Mouse (Mus musculus) hindbrain, embryonic 11.5 days (tissue): ENCODE data around the gene Nkx6-2. TPM values are rescaled to one million over a fixed set of nuclear protein-coding genes. Genes with fewer than 3 reads are reported as not detected.
A peak's percentile ranks its signal among the peaks of the same experiment; 100 is the strongest.

ENCODE experiments used
- ATAC-seq: fragments of 200-750 bp; cut with Nextera tagmentation; 2 replicates; pipeline ENCODE4 v1.8.0; 2017; ENCODE audit warnings: mild to moderate bottlenecking, moderate TSS enrichment, moderate library complexity; ENCODE audit not compliant: low FRiP score
- DNase-seq: peaks from one replicate; pipeline ENCODE4 v3.0.0-alpha.2; 2015; ENCODE audit warnings: low spot score
- H3K27ac ChIP-seq: fragments of 300-500 bp; sonication (generic); 2 replicates; pipeline ENCODE4 v1.5.1; 2014; ENCODE audit warnings: mild to moderate bottlenecking, low read depth, low read length
- H3K27me3 ChIP-seq: fragments of 300-500 bp; sonication (generic); 2 replicates; pipeline ENCODE4 v1.6.1; 2014; ENCODE audit warnings: mild to moderate bottlenecking, low read length, moderate library complexity, mixed read lengths; ENCODE audit not compliant: control insufficient read depth, insufficient read depth
- H3K36me3 ChIP-seq: fragments of 300-500 bp; sonication (generic); 2 replicates; pipeline ENCODE4 v1.6.1; 2014; ENCODE audit warnings: mild to moderate bottlenecking, low read length, moderate library complexity, mixed read lengths; ENCODE audit not compliant: control insufficient read depth, insufficient read depth
- H3K4me1 ChIP-seq: fragments of 300-500 bp; sonication (generic); replicated peaks from 2 replicates; pipeline ENCODE4 v1.6.1; 2014; ENCODE audit warnings: low read length, mixed read lengths; ENCODE audit not compliant: control insufficient read depth, insufficient read depth
- H3K4me2 ChIP-seq: fragments of 300-500 bp; sonication (generic); replicated peaks from 2 replicates; pipeline ENCODE4 v1.6.1; 2014; ENCODE audit warnings: mild to moderate bottlenecking, low read depth, low read length
- H3K4me3 ChIP-seq: fragments of 300-500 bp; sonication (generic); 2 replicates; pipeline ENCODE4 v1.5.1; 2014; ENCODE audit warnings: low read depth, low read length
- H3K9ac ChIP-seq: fragments of 300-500 bp; sonication (generic); 2 replicates; pipeline ENCODE4 v1.6.1; 2014; ENCODE audit warnings: low read depth, low read length
- H3K9me3 ChIP-seq: fragments of 300-500 bp; sonication (generic); 2 replicates; pipeline ENCODE4 v1.6.1; 2016; ENCODE audit warnings: low read length; ENCODE audit not compliant: control insufficient read depth
- WGBS: fragments of 180-500 bp; shearing (Covaris S2); extraction: QIAGEN DNeasy Blood & Tissue Kit; methylation state at CpG from one replicate; pipeline ENCODE4 v1.1.7; 2014; 5-methylcytosine and 5-hydroxymethylcytosine counted together
- polyA plus RNA-seq: library from polyadenylated mRNA; unstranded; fragments of >200 nt; fragmentation: Nextera tagmentation; extraction: Ambion mirVana; gene quantifications from 2 replicates; pipeline ENCODE4 v1.2.1, GENCODE M21; 2014

The Nkx6-2 gene
- polyA plus RNA-seq, 1 experiment from 2014 or later: 21.1 TPM

- 28% methylated on average over 10 of the region's 10 CpGs for WGBS
- Histone ChIP-seq H3K9ac (no peak overlapping the region), H3K4me3 (no peak overlapping the region), H3K27ac (0 out of 2 replicates have a peak overlapping the region, but pooled peaks have one; percentile 42), H3K9me3 (no peaks in the 10 kb centered on the region), H3K4me1 (no peaks in the 10 kb centered on the region), H3K27me3 (peaks cover 55% of the 10 kb centered on the region), H3K4me2 (no peak overlapping the region), H3K36me3 (no peaks in the 10 kb centered on the region)
- peak; percentile 47; the same call in 1 of the 2 replicates for ATAC-seq
- peak; percentile 19 for DNase-seq
These were observed 25.7 kb downstream of the Nkx6-2 start for GRCm38 (mm10) chr7:139556746-139557526.

GRCm38 (mm10) chr7:139556331-139556730 is 26.3 kb downstream of the Nkx6-2 start:
- 34% methylated on average over 5 of the region's 5 CpGs for WGBS
- Histone ChIP-seq H3K4me3 (no peak overlapping the region), H3K4me1 (0 out of 2 replicates have a peak, but pooled peaks cover 2% of the 10 kb centered on the region), H3K27ac (0 out of 2 replicates have a peak overlapping the region, but pooled peaks have one; percentile 17), H3K4me2 (no peak overlapping the region), H3K9ac (no peak overlapping the region), H3K27me3 (peaks cover 57% of the 10 kb centered on the region), H3K36me3 (no peaks in the 10 kb centered on the region), H3K9me3 (no peaks in the 10 kb centered on the region)
- ATAC-seq: peak; percentile 40; the same call in 1 of the 2 replicates
- DNase-seq: peak; percentile 57

- H3K9me3 ChIP-seq: no peaks in the 10 kb centered on the region
- peaks cover 75% of the 10 kb centered on the region for H3K27me3 ChIP-seq
- H3K4me3 ChIP-seq: no peak overlapping the region
- ATAC-seq: peak; percentile 45; the same call in 1 of the 2 replicates
- H3K27ac ChIP-seq: no peak overlapping the region
- 37% methylated on average over 2 of the region's 2 CpGs for WGBS
- no peaks in the 10 kb centered on the region for H3K36me3 ChIP-seq
- DNase-seq: no peak
- peaks cover 2% of the 10 kb centered on the region; the same call in 1 of the 2 replicates for H3K4me1 ChIP-seq
- no peak overlapping the region for H3K9ac ChIP-seq
- H3K4me2 ChIP-seq: no peak overlapping the region
These were observed 31.1 kb downstream of the Nkx6-2 start for GRCm38 (mm10) chr7:139551519-139551918.

GRCm38 (mm10) chr7:139550086-139550783 is 32.4 kb downstream of the Nkx6-2 start:
- no peak overlapping the region for H3K4me3 ChIP-seq
- H3K27me3 ChIP-seq: peaks cover 82% of the 10 kb centered on the region
- H3K36me3 ChIP-seq: no peaks in the 10 kb centered on the region
- no peak for ATAC-seq
- peaks cover 2% of the 10 kb centered on the region; the same call in 1 of the 2 replicates for H3K4me1 ChIP-seq
- 52% methylated on average over 3 of the region's 3 CpGs for WGBS
- H3K9ac ChIP-seq: no peak overlapping the region
- no peak overlapping the region for H3K4me2 ChIP-seq
- no peak for DNase-seq
- no peak overlapping the region for H3K27ac ChIP-seq
- no peaks in the 10 kb centered on the region for H3K9me3 ChIP-seq

- Histone ChIP-seq H3K4me1 (peaks cover 2% of the 10 kb centered on the region; the same call in 1 of the 2 replicates), H3K9ac (no peak overlapping the region), H3K9me3 (no peaks in the 10 kb centered on the region), H3K36me3 (no peaks in the 10 kb centered on the region), H3K4me3 (no peak overlapping the region), H3K27ac (no peak overlapping the region), H3K4me2 (no peak overlapping the region), H3K27me3 (peaks cover 92% of the 10 kb centered on the region)
- WGBS: 71% methylated on average over 2 of the region's 2 CpGs
- no peak for DNase-seq
- ATAC-seq: no peak
These were observed 35.3 kb downstream of the Nkx6-2 start for GRCm38 (mm10) chr7:139547325-139547724.

GRCm38 (mm10) chr7:139544706-139545625 is 37.6 kb downstream of the Nkx6-2 start:
- peak overlapping the region; percentile 36; the same call in 1 of the 2 replicates for H3K27ac ChIP-seq
- H3K9ac ChIP-seq: no peak overlapping the region
- WGBS: 51% methylated on average over 12 of the region's 12 CpGs
- ATAC-seq (peak; percentile 90), DNase-seq (peak; percentile 47)
- peaks cover 94% of the 10 kb centered on the region for H3K27me3 ChIP-seq
- H3K4me2 ChIP-seq: no peak overlapping the region
- no peak overlapping the region for H3K4me3 ChIP-seq
- H3K36me3 ChIP-seq: no peaks in the 10 kb centered on the region
- H3K4me1 ChIP-seq: no peaks in the 10 kb centered on the region; the same call in 1 of the 2 replicates
- no peaks in the 10 kb centered on the region for H3K9me3 ChIP-seq

- H3K9me3 ChIP-seq: no peaks in the 10 kb centered on the region
- H3K9ac ChIP-seq: no peak overlapping the region
- 89% methylated on average over 6 of the region's 6 CpGs for WGBS
- DNase-seq (no peak), ATAC-seq (no peak)
- H3K27me3 ChIP-seq: peaks cover 92% of the 10 kb centered on the region
- H3K4me3 ChIP-seq: no peak overlapping the region
- H3K4me2 ChIP-seq: no peak overlapping the region
- H3K4me1 ChIP-seq: no peaks in the 10 kb centered on the region; the same call in 1 of the 2 replicates
- H3K36me3 ChIP-seq: no peaks in the 10 kb centered on the region
- no peak overlapping the region for H3K27ac ChIP-seq
These were observed 41.2 kb downstream of the Nkx6-2 start for GRCm38 (mm10) chr7:139541422-139541821.

- Histone ChIP-seq H3K27ac (no peak overlapping the region), H3K27me3 (peaks cover 92% of the 10 kb centered on the region), H3K36me3 (no peaks in the 10 kb centered on the region), H3K4me2 (no peak overlapping the region), H3K9me3 (no peaks in the 10 kb centered on the region), H3K4me1 (no peaks in the 10 kb centered on the region; the same call in 1 of the 2 replicates), H3K9ac (no peak overlapping the region), H3K4me3 (no peak overlapping the region)
- DNase-seq (no peak), ATAC-seq (no peak)
- 55% methylated on average over 1 of the region's 1 CpGs for WGBS
These were observed 42.0 kb downstream of the Nkx6-2 start for GRCm38 (mm10) chr7:139540601-139541000.
